Mouse (Mus musculus): ENCODE measurements at regions not wholly inside any gene's neighbourhood (a gene's known extent, or its start where the extent isn't known, plus 50 kb on each side); places are given as distances from the start of the nearest gene placed in this dataset.

DNA sequence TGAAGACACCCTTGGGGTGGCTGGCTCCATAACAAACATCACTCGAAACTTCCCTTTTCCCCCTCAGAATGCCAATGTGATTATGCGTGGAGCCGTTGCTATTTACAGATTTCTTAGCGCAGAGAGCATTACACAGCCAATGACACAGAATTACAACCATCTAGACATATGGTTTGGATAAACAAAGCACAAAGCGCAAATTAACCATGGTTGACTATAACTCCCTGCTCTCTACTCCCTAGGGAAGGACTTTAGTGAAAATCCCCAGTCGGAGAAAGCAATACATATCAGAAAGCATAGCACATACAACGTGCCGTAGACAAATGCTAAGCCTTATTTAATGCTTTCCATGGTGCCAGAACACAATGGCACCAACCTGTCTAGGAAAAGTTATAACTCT lies 131.8 kb downstream of the Tshz3 start:
- WGBS: 80% methylated on average over 8 of the region's 8 CpGs

DNA sequence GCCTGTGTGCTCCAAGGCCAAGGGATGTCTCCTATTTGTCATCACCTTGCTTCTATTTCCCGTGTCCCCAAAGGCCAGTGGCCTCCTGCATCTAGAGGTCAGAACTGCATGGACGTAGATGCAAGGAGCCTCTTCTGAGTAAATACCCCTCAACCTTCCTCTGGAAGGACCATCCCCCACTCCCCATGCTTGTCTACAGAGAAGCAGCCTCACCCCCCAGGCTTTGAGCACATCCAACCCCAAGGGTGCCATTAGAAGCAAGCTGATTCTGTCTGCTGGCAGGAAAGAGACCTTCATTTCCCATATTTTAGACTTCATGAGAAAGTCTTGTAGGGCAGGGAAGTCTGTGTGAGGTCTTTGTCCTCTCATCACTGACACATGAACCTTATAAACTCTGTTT lies 132.2 kb downstream of the Tshz3 start:
- 81% methylated on average over 2 of the region's 2 CpGs for WGBS
- Histone ChIP-seq H3K4me1 (ENCODE audit: control insufficient read depth, insufficient read depth, low read length) (no peaks in the 10 kb centered on the region), H3K36me3 (ENCODE audit: control insufficient read depth, insufficient read depth, low read length) (no peaks in the 10 kb centered on the region), H3K27me3 (ENCODE audit: control insufficient read depth, insufficient read depth, low read depth, low read length) (no peaks in the 10 kb centered on the region), H3K4me2 (ENCODE audit: low read length) (no peak overlapping the region), H3K4me3 (ENCODE audit: low read depth, low read length) (no peak overlapping the region), H3K9me3 (replicated peaks; ENCODE audit: control insufficient read depth, low read length, poor library complexity, severe bottlenecking) (no peaks in the 10 kb centered on the region), H3K9ac (ENCODE audit: low read depth, low read length) (no peak overlapping the region), H3K27ac (ENCODE audit: low read length) (no peak overlapping the region)
- ATAC-seq: no peak

More for the DNA sequence above, 131.8 kb downstream of the Tshz3 start:
- Histone ChIP-seq H3K4me1 (ENCODE audit: control insufficient read depth, insufficient read depth, low read length) (no peaks in the 10 kb centered on the region), H3K27ac (ENCODE audit: low read length) (no peak overlapping the region), H3K27me3 (ENCODE audit: control insufficient read depth, insufficient read depth, low read depth, low read length) (no peaks in the 10 kb centered on the region), H3K4me3 (ENCODE audit: low read depth, low read length) (no peak overlapping the region), H3K9ac (ENCODE audit: low read depth, low read length) (no peak overlapping the region), H3K9me3 (replicated peaks; ENCODE audit: control insufficient read depth, low read length, poor library complexity, severe bottlenecking) (no peaks in the 10 kb centered on the region), H3K36me3 (ENCODE audit: control insufficient read depth, insufficient read depth, low read length) (no peaks in the 10 kb centered on the region), H3K4me2 (ENCODE audit: low read length) (no peak overlapping the region)
- no peak for ATAC-seq

DNA sequence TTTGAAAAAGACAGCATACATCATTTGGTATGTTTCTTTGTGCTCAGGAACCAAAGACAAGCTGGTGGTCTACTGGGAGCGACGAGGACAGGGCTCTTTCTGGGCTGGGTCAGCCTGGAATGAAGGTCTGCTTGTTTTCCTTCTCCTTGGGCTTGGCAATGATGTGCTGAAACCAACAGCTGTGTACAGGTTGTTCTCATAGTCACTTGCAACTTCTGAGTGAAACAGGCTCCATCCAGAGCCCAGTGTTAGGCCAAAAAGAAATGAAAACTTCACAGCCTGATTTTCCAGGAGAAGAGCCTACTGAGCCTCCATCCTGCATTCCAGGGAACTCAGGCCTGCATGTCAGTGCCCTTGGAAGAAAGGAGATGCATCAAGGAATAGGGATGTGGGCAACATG lies 150.4 kb downstream of the Tshz3 start:
- no peaks in the 10 kb centered on the region for H3K27me3 ChIP-seq (ENCODE audit: control insufficient read depth, insufficient read depth, low read depth, low read length)
- H3K36me3 ChIP-seq (ENCODE audit: control insufficient read depth, insufficient read depth, low read length): no peaks in the 10 kb centered on the region
- H3K4me1 ChIP-seq (ENCODE audit: control insufficient read depth, insufficient read depth, low read length): no peaks in the 10 kb centered on the region
- H3K4me3 ChIP-seq (ENCODE audit: low read depth, low read length): no peak overlapping the region
- no peak for ATAC-seq
- no peak overlapping the region for H3K9ac ChIP-seq (ENCODE audit: low read depth, low read length)
- no peaks in the 10 kb centered on the region for H3K9me3 ChIP-seq (replicated peaks; ENCODE audit: control insufficient read depth, low read length, poor library complexity, severe bottlenecking)
- H3K27ac ChIP-seq (ENCODE audit: low read length): no peak overlapping the region
- no peak overlapping the region for H3K4me2 ChIP-seq (ENCODE audit: low read length)
- WGBS: 78% methylated on average over 2 of the region's 2 CpGs

GRCm38 (mm10) chr7:36851275-36851889 lies 153.5 kb downstream of the Tshz3 start:
- no peak overlapping the region for H3K4me3 ChIP-seq (ENCODE audit: low read depth, low read length)
- 81% methylated on average over 4 of the region's 4 CpGs for WGBS

GRCm38 (mm10) chr7:36854308-36854707 lies 156.4 kb downstream of the Tshz3 start:
- no peak overlapping the region for H3K4me2 ChIP-seq (ENCODE audit: low read length)
- H3K4me1 ChIP-seq (ENCODE audit: control insufficient read depth, insufficient read depth, low read length): no peaks in the 10 kb centered on the region
- no peaks in the 10 kb centered on the region for H3K9me3 ChIP-seq (replicated peaks; ENCODE audit: control insufficient read depth, low read length, poor library complexity, severe bottlenecking)
- H3K27me3 ChIP-seq (ENCODE audit: control insufficient read depth, insufficient read depth, low read depth, low read length): no peaks in the 10 kb centered on the region
- no peak overlapping the region for H3K27ac ChIP-seq (ENCODE audit: low read length)
- no peak overlapping the region for H3K4me3 ChIP-seq (ENCODE audit: low read depth, low read length)
- no peak overlapping the region for H3K9ac ChIP-seq (ENCODE audit: low read depth, low read length)
- no peaks in the 10 kb centered on the region for H3K36me3 ChIP-seq (ENCODE audit: control insufficient read depth, insufficient read depth, low read length)
- ATAC-seq: no peak

More at GRCm38 (mm10) chr7:36851275-36851889, 153.5 kb downstream of the Tshz3 start:
- no peaks in the 10 kb centered on the region for H3K27me3 ChIP-seq (ENCODE audit: control insufficient read depth, insufficient read depth, low read depth, low read length)
- no peaks in the 10 kb centered on the region for H3K36me3 ChIP-seq (ENCODE audit: control insufficient read depth, insufficient read depth, low read length)
- H3K9ac ChIP-seq (ENCODE audit: low read depth, low read length): no peak overlapping the region
- no peak overlapping the region for H3K4me2 ChIP-seq (ENCODE audit: low read length)
- no peak overlapping the region for H3K27ac ChIP-seq (ENCODE audit: low read length)
- H3K9me3 ChIP-seq (replicated peaks; ENCODE audit: control insufficient read depth, low read length, poor library complexity, severe bottlenecking): no peaks in the 10 kb centered on the region
- ATAC-seq: no peak
- H3K4me1 ChIP-seq (ENCODE audit: control insufficient read depth, insufficient read depth, low read length): no peaks in the 10 kb centered on the region

GRCm38 (mm10) chr7:36859428-36859827 lies 161.5 kb downstream of the Tshz3 start:
- WGBS: 94% methylated on average over 7 of the region's 7 CpGs
- Histone ChIP-seq H3K4me3 (ENCODE audit: low read depth, low read length) (no peak overlapping the region), H3K9me3 (replicated peaks; ENCODE audit: control insufficient read depth, low read length, poor library complexity, severe bottlenecking) (no peaks in the 10 kb centered on the region), H3K4me2 (ENCODE audit: low read length) (no peak overlapping the region), H3K36me3 (ENCODE audit: control insufficient read depth, insufficient read depth, low read length) (no peaks in the 10 kb centered on the region), H3K27me3 (ENCODE audit: control insufficient read depth, insufficient read depth, low read depth, low read length) (no peaks in the 10 kb centered on the region), H3K9ac (ENCODE audit: low read depth, low read length) (no peak overlapping the region), H3K27ac (ENCODE audit: low read length) (no peak overlapping the region), H3K4me1 (ENCODE audit: control insufficient read depth, insufficient read depth, low read length) (no peaks in the 10 kb centered on the region)
- no peak for ATAC-seq

GRCm38 (mm10) chr7:36862481-36862880 lies 164.6 kb downstream of the Tshz3 start:
- Histone ChIP-seq H3K4me1 (ENCODE audit: control insufficient read depth, insufficient read depth, low read length) (no peaks in the 10 kb centered on the region), H3K27ac (ENCODE audit: low read length) (no peak overlapping the region), H3K9ac (ENCODE audit: low read depth, low read length) (no peak overlapping the region), H3K9me3 (replicated peaks; ENCODE audit: control insufficient read depth, low read length, poor library complexity, severe bottlenecking) (no peaks in the 10 kb centered on the region), H3K4me2 (ENCODE audit: low read length) (no peak overlapping the region), H3K36me3 (ENCODE audit: control insufficient read depth, insufficient read depth, low read length) (no peaks in the 10 kb centered on the region), H3K27me3 (ENCODE audit: control insufficient read depth, insufficient read depth, low read depth, low read length) (no peaks in the 10 kb centered on the region), H3K4me3 (ENCODE audit: low read depth, low read length) (no peak overlapping the region)
- WGBS: 89% methylated on average over 7 of the region's 7 CpGs
- no peak for ATAC-seq

- Histone ChIP-seq H3K36me3 (ENCODE audit: control insufficient read depth, insufficient read depth, low read length) (no peaks in the 10 kb centered on the region), H3K27me3 (ENCODE audit: control insufficient read depth, insufficient read depth, low read depth, low read length) (no peaks in the 10 kb centered on the region), H3K4me2 (ENCODE audit: low read length) (no peak overlapping the region), H3K4me3 (ENCODE audit: low read depth, low read length) (no peak overlapping the region), H3K4me1 (ENCODE audit: control insufficient read depth, insufficient read depth, low read length) (no peaks in the 10 kb centered on the region), H3K9me3 (replicated peaks; ENCODE audit: control insufficient read depth, low read length, poor library complexity, severe bottlenecking) (no peaks in the 10 kb centered on the region), H3K27ac (ENCODE audit: low read length) (no peak overlapping the region), H3K9ac (ENCODE audit: low read depth, low read length) (no peak overlapping the region)
- ATAC-seq: no peak
- 91% methylated on average over 5 of the region's 5 CpGs for WGBS
Observed at GRCm38 (mm10) chr7:36863745-36864144, 165.8 kb downstream of the Tshz3 start.

GRCm38 (mm10) chr7:36864675-36865074 lies 166.8 kb downstream of the Tshz3 start:
- WGBS: 86% methylated on average over 4 of the region's 4 CpGs
- H3K9me3 ChIP-seq (replicated peaks; ENCODE audit: control insufficient read depth, low read length, poor library complexity, severe bottlenecking): no peaks in the 10 kb centered on the region
- ATAC-seq: no peak
- H3K9ac ChIP-seq (ENCODE audit: low read depth, low read length): no peak overlapping the region
- H3K36me3 ChIP-seq (ENCODE audit: control insufficient read depth, insufficient read depth, low read length): no peaks in the 10 kb centered on the region
- H3K4me2 ChIP-seq (ENCODE audit: low read length): no peak overlapping the region
- no peaks in the 10 kb centered on the region for H3K4me1 ChIP-seq (ENCODE audit: control insufficient read depth, insufficient read depth, low read length)
- no peak overlapping the region for H3K4me3 ChIP-seq (ENCODE audit: low read depth, low read length)
- no peak overlapping the region for H3K27ac ChIP-seq (ENCODE audit: low read length)
- H3K27me3 ChIP-seq (ENCODE audit: control insufficient read depth, insufficient read depth, low read depth, low read length): no peaks in the 10 kb centered on the region
